ENCODE assay signal across 9 mouse cellular contexts in genomic region chr7:45919083-45919671, GRCm38 (mm10). TPM values are rescaled to one million over a fixed set of nuclear protein-coding genes. Genes with fewer than 3 reads are reported as not detected.
DNase-seq lines count a peak whose midpoint lies in the region; ATAC-seq and TF ChIP-seq lines count a peak whose summit lies in the region.
"Had no signal": no experiment of that assay in that cellular context is flagged by ENCODE, and none has a peak within 500 bp of the region (broad histone marks: within the 10 kb centered on the region; RNA-seq: fewer than 3 reads in every experiment).

No protein-coding gene starts in this region.

- H3K4me2 ChIP-seq in hindbrain, embryonic 12.5 days (replicated peaks) = no peak overlapping the region
- peak overlapping the region; percentile 66 for H3K4me2 ChIP-seq in liver, embryonic 14.5 days (ENCODE audit: low read depth)

- no peak for ATAC-seq in hindbrain, embryonic 12.5 days (ENCODE audit: low FRiP score)
- ATAC-seq in liver, embryonic 14.5 days (ENCODE audit: insufficient read depth) = no peak

- 65% methylated on average over 14 of the region's 14 CpGs for WGBS in hindbrain, embryonic 10.5 days
- WGBS in hindbrain, embryonic 12.5 days = 64% methylated on average over 14 of the region's 14 CpGs
- 73% methylated on average over 14 of the region's 14 CpGs for WGBS in liver, embryonic 14.5 days (ENCODE audit: insufficient replicate concordance)

- no peak overlapping the region for H3K9ac ChIP-seq in hindbrain, embryonic 12.5 days
- no peak overlapping the region for H3K9ac ChIP-seq in liver, embryonic 14.5 days (replicated peaks)
- H3K9ac ChIP-seq: hindbrain, embryonic 15.5 days had no signal

- TF ChIP-seq CTCF in cortical plate, adult 2 months (IDR thresholded peaks at IDR 0.05; ENCODE audit: extremely low read depth, insufficient read depth, low read length) = peak; percentile 23; the same call in 1 of the 2 replicates
- peak; percentile 86 for TF ChIP-seq CTCF in liver, embryonic 14.5 days (IDR thresholded peaks at IDR 0.05; ENCODE audit: low read depth)

- no peaks in the 10 kb centered on the region for H3K36me3 ChIP-seq in hindbrain, embryonic 10.5 days
- H3K36me3 ChIP-seq in hindbrain, embryonic 12.5 days = no peaks in the 10 kb centered on the region
- no peaks in the 10 kb centered on the region for H3K36me3 ChIP-seq in liver, embryonic 14.5 days (replicated peaks; ENCODE audit: control insufficient read depth, insufficient read depth, low read depth)
- H3K36me3 ChIP-seq: hindbrain, embryonic 15.5 days had no signal

- peaks cover 68% of the 10 kb centered on the region for H3K4me1 ChIP-seq in hindbrain, embryonic 10.5 days (replicated peaks)
- peaks cover 33% of the 10 kb centered on the region for H3K4me1 ChIP-seq in hindbrain, embryonic 12.5 days
- H3K4me1 ChIP-seq in cortical plate, adult 2 months (ENCODE audit: control insufficient read depth, insufficient read depth, low read length) = peaks cover 7% of the 10 kb centered on the region; the same call in 1 of the 2 replicates
- H3K4me1 ChIP-seq in liver, embryonic 14.5 days (replicated peaks; ENCODE audit: control insufficient read depth in 2 of 2, insufficient read depth in 2 of 2, low read length in 1 of 2) = peaks cover 22 to 38% of the 10 kb centered on the region in 2 experiments

- H3K9me3 ChIP-seq in hindbrain, embryonic 10.5 days = no peaks in the 10 kb centered on the region
- H3K9me3 ChIP-seq in hindbrain, embryonic 12.5 days (replicated peaks) = no peaks in the 10 kb centered on the region
- H3K9me3 ChIP-seq in liver, embryonic 14.5 days (ENCODE audit: control insufficient read depth, low read length) = no peaks in the 10 kb centered on the region
- H3K9me3 ChIP-seq: hindbrain, embryonic 15.5 days had no signal

- intact Hi-C loops in left cerebral cortex, postnatal 14 days (cut with DNase I) = no loop called here

- no peak for DNase-seq in hindbrain, embryonic 10.5 days (ENCODE audit: low spot score)
- DNase-seq in B cell, adult 2 months = peak; percentile 73
- DNase-seq in liver, embryonic 14.5 days (ENCODE audit: low read depth in 3 of 3, low spot score in 3 of 3) = no peak
- DNase-seq in frontal cortex, adult 2 months (ENCODE audit: extremely low spot score in 1 of 2, low spot score in 1 of 2) = no peak
- DNase-seq in neural tube, embryonic 10.5 days (ENCODE audit: extremely low spot score, low spot score) = no peak
- DNase-seq in left cerebral cortex, postnatal 14 days (ENCODE audit: low spot score in 2 of 2) = no peak

- no peak for TF ChIP-seq EP300 in liver, embryonic 14.5 days (IDR thresholded peaks at IDR 0.05; ENCODE audit: low read depth)

- TF ChIP-seq POLR2A in cortical plate, adult 2 months (IDR thresholded peaks at IDR 0.05; ENCODE audit: extremely low read depth, insufficient read depth, low read length) = no peak

- H3K4me3 ChIP-seq in hindbrain, embryonic 10.5 days = no peak overlapping the region
- H3K4me3 ChIP-seq in hindbrain, embryonic 12.5 days = no peak overlapping the region
- H3K4me3 ChIP-seq in cortical plate, adult 2 months (ENCODE audit: insufficient read depth, low read length) = no peak overlapping the region
- H3K4me3 ChIP-seq in liver, embryonic 14.5 days (ENCODE audit: insufficient read depth in 1 of 2, low read depth in 2 of 2, low read length in 2 of 2) = no peak overlapping the region
- H3K4me3 ChIP-seq: hindbrain, embryonic 15.5 days had no signal

- H3K27ac ChIP-seq in hindbrain, embryonic 10.5 days = 0 out of 2 replicates have a peak overlapping the region, but pooled peaks have one; percentile 60
- no peak overlapping the region for H3K27ac ChIP-seq in hindbrain, embryonic 12.5 days
- H3K27ac ChIP-seq in cortical plate, adult 2 months (ENCODE audit: insufficient read depth, low read length) = no peak overlapping the region
- H3K27ac ChIP-seq in liver, embryonic 14.5 days = no peak overlapping the region
- H3K27ac ChIP-seq: hindbrain, embryonic 15.5 days had no signal

- H3K27me3 ChIP-seq in hindbrain, embryonic 10.5 days (ENCODE audit: insufficient read depth, poor library complexity, severe bottlenecking) = peaks cover 19% of the 10 kb centered on the region
- H3K27me3 ChIP-seq in hindbrain, embryonic 12.5 days = peaks cover 11% of the 10 kb centered on the region
- H3K27me3 ChIP-seq in liver, embryonic 14.5 days (ENCODE audit: control insufficient read depth, insufficient read depth, low read length) = no peaks in the 10 kb centered on the region
- H3K27me3 ChIP-seq: hindbrain, embryonic 15.5 days had no signal

RNA-seq across cellular contexts. Expression of gene Emp3, which starts 2.0 kb away (rescaled TPM):
- polyA plus RNA-seq in hindbrain, embryonic 10.5 days (2016; fragmentation: Nextera tagmentation; extraction: Ambion mirVana) = 16.7 and 29.7 TPM in 2 replicates
- 42.6 and 55.0 TPM in 2 replicates for polyA plus RNA-seq in hindbrain, embryonic 12.5 days (2016; fragmentation: Nextera tagmentation; extraction: Ambion mirVana)
- polyA plus RNA-seq in cortical plate, adult 2 months (2012; rRNA removed) = 8.9 and 10.4 TPM in 2 replicates
- polyA plus RNA-seq in liver, embryonic 14.5 days (2012; rRNA removed) = 29.0 and 39.6 TPM in 2 replicates
- polyA plus RNA-seq in liver, embryonic 14.5 days (2014; fragmentation: Nextera tagmentation; extraction: Ambion mirVana) = 54.9 and 61.8 TPM in 2 replicates
- 15.1 and 15.2 TPM in 2 replicates for polyA plus RNA-seq in frontal cortex, adult 2 months (2012; rRNA removed)
- 1 to 10 TPM; 5.3 to 5.6 TPM for total RNA-seq in left cerebral cortex, postnatal 14 days (2021)

RNA-seq across cellular contexts. Expression of gene Ccdc114, which starts 4.7 kb away (rescaled TPM):
- 6.5 and 7.7 TPM in 2 replicates for polyA plus RNA-seq in hindbrain, embryonic 10.5 days (2016; fragmentation: Nextera tagmentation; extraction: Ambion mirVana)
- polyA plus RNA-seq in hindbrain, embryonic 12.5 days (2016; fragmentation: Nextera tagmentation; extraction: Ambion mirVana) = 5.5 and 6.8 TPM in 2 replicates
- polyA plus RNA-seq in cortical plate, adult 2 months (2012; rRNA removed) = 3.0 and 3.9 TPM in 2 replicates
- 0.96 and 1.0 TPM in 2 replicates for polyA plus RNA-seq in liver, embryonic 14.5 days (2012; rRNA removed)
- 0.82 and 1.2 TPM in 2 replicates for polyA plus RNA-seq in liver, embryonic 14.5 days (2014; fragmentation: Nextera tagmentation; extraction: Ambion mirVana)
- polyA plus RNA-seq in frontal cortex, adult 2 months (2012; rRNA removed) = 5.1 and 5.3 TPM in 2 replicates
- 1 to 10 TPM; 1.4 to 2.1 TPM for total RNA-seq in left cerebral cortex, postnatal 14 days (2021)

RNA-seq across cellular contexts. Expression of gene Tmem143, which starts 22.4 kb away (rescaled TPM):
- 4.5 and 4.8 TPM in 2 replicates for polyA plus RNA-seq in hindbrain, embryonic 10.5 days (2016; fragmentation: Nextera tagmentation; extraction: Ambion mirVana)
- polyA plus RNA-seq in hindbrain, embryonic 12.5 days (2016; fragmentation: Nextera tagmentation; extraction: Ambion mirVana) = 3.4 and 5.2 TPM in 2 replicates
- polyA plus RNA-seq in cortical plate, adult 2 months (2012; rRNA removed) = 32.5 and 35.0 TPM in 2 replicates
- polyA plus RNA-seq in liver, embryonic 14.5 days (2012; rRNA removed) = 8.6 and 10.2 TPM in 2 replicates
- 2.4 and 2.7 TPM in 2 replicates for polyA plus RNA-seq in liver, embryonic 14.5 days (2014; fragmentation: Nextera tagmentation; extraction: Ambion mirVana)
- polyA plus RNA-seq in frontal cortex, adult 2 months (2012; rRNA removed) = 32.5 and 33.6 TPM in 2 replicates
- 10 to 100 TPM; 22.1 to 25.7 TPM for total RNA-seq in left cerebral cortex, postnatal 14 days (2021)

RNA-seq across cellular contexts. Expression of gene Syngr4, which starts 22.7 kb away (rescaled TPM):
- 1.1 and 1.3 TPM in 2 replicates for polyA plus RNA-seq in hindbrain, embryonic 10.5 days (2016; fragmentation: Nextera tagmentation; extraction: Ambion mirVana)
- polyA plus RNA-seq in hindbrain, embryonic 12.5 days (2016; fragmentation: Nextera tagmentation; extraction: Ambion mirVana) = 0.52 TPM in 1 of 2 replicates, not detected in the other
- 0.31 TPM in 1 of 2 replicates, not detected in the other for polyA plus RNA-seq in cortical plate, adult 2 months (2012; rRNA removed)
- 0.86 and 1.2 TPM in 2 replicates for polyA plus RNA-seq in liver, embryonic 14.5 days (2012; rRNA removed)
- 1.2 and 1.3 TPM in 2 replicates for polyA plus RNA-seq in liver, embryonic 14.5 days (2014; fragmentation: Nextera tagmentation; extraction: Ambion mirVana)
- 0.15 TPM in 1 of 2 replicates, not detected in the other for polyA plus RNA-seq in frontal cortex, adult 2 months (2012; rRNA removed)
- total RNA-seq in left cerebral cortex, postnatal 14 days (2021) = under 1 TPM; 0.36 to 0.53 TPM
- polyA plus RNA-seq: hindbrain, embryonic 15.5 days had no signal

RNA-seq across cellular contexts. Expression of gene Grin2d, which starts 41.0 kb away (rescaled TPM):
- polyA plus RNA-seq in hindbrain, embryonic 10.5 days (2016; fragmentation: Nextera tagmentation; extraction: Ambion mirVana) = 0.19 and 0.33 TPM in 2 replicates
- 1.6 TPM in 2 replicates for polyA plus RNA-seq in hindbrain, embryonic 12.5 days (2016; fragmentation: Nextera tagmentation; extraction: Ambion mirVana)
- 9.0 and 10.0 TPM in 2 replicates for polyA plus RNA-seq in cortical plate, adult 2 months (2012; rRNA removed)
- polyA plus RNA-seq in liver, embryonic 14.5 days (2012; rRNA removed) = 0.11 and 0.13 TPM in 2 replicates
- 0.01 TPM in 1 of 2 replicates, not detected in the other for polyA plus RNA-seq in liver, embryonic 14.5 days (2014; fragmentation: Nextera tagmentation; extraction: Ambion mirVana)
- 15.5 and 17.7 TPM in 2 replicates for polyA plus RNA-seq in frontal cortex, adult 2 months (2012; rRNA removed)
- 10 to 100 TPM; 21.2 to 22.3 TPM for total RNA-seq in left cerebral cortex, postnatal 14 days (2021)

Comparison
In these comparisons a context has a peak if more than half of its experiments do, and no peak if none do; other contexts are left out.
1. DNase-seq: peak in B cell, adult 2 months (2 of 2); none in hindbrain, embryonic 10.5 days (single experiment), liver, embryonic 14.5 days (0 of 3), frontal cortex, adult 2 months (0 of 2), neural tube, embryonic 10.5 days (single experiment) and left cerebral cortex, postnatal 14 days (0 of 2).